Mouse (Mus musculus): ENCODE measurements at regions not wholly inside any gene's neighbourhood (a gene's known extent, or its start where the extent isn't known, plus 50 kb on each side); places are given as distances from the start of the nearest gene placed in this dataset.

- no peak for TF ChIP-seq CTCF (IDR thresholded peaks at IDR 0.05; ENCODE audit: control insufficient read depth, insufficient read depth, low read length)
- no peak for TF ChIP-seq POLR2A (IDR thresholded peaks at IDR 0.05; ENCODE audit: borderline replicate concordance, control insufficient read depth, low read depth, low read length)
These were observed 147.1 kb downstream of the Zfp36l1 start for GRCm38 (mm10) chr12:79965471-79966288.

Measured in bone marrow, adult 2 months (tissue).